Mouse (Mus musculus): ENCODE data around the gene Pfdn4. TPM values are rescaled to one million over a fixed set of nuclear protein-coding genes. Genes with fewer than 3 reads are reported as not detected.
A peak's percentile ranks its signal among the peaks of the same experiment; 100 is the strongest.
"Not testable (repeated sequence)": the region's sequence is repeated elsewhere in the genome, so short reads cannot be mapped to it uniquely, and the experiment has no call there.

Gene Pfdn4
- total RNA-seq (2021): 10 to 100 TPM; 20.9 to 24.6 TPM
- long read RNA-seq, experiment 1, transcript Pfdn4-201 (4 exons, 935 nt): major isoform, 30 of 31 reads
- long read RNA-seq, experiment 1, partial matches to known transcripts: 1 of 31 reads
- long read RNA-seq, experiment 1, other reads (novel, unspliced or antisense): 0 of 31 reads
- long read RNA-seq, experiment 2, transcript Pfdn4-201 (4 exons, 935 nt): major isoform, 12 of 15 reads
- long read RNA-seq, experiment 2, partial matches to known transcripts: 1 of 15 reads
- long read RNA-seq, experiment 2, other reads (novel, unspliced or antisense): 2 of 15 reads

DNA sequence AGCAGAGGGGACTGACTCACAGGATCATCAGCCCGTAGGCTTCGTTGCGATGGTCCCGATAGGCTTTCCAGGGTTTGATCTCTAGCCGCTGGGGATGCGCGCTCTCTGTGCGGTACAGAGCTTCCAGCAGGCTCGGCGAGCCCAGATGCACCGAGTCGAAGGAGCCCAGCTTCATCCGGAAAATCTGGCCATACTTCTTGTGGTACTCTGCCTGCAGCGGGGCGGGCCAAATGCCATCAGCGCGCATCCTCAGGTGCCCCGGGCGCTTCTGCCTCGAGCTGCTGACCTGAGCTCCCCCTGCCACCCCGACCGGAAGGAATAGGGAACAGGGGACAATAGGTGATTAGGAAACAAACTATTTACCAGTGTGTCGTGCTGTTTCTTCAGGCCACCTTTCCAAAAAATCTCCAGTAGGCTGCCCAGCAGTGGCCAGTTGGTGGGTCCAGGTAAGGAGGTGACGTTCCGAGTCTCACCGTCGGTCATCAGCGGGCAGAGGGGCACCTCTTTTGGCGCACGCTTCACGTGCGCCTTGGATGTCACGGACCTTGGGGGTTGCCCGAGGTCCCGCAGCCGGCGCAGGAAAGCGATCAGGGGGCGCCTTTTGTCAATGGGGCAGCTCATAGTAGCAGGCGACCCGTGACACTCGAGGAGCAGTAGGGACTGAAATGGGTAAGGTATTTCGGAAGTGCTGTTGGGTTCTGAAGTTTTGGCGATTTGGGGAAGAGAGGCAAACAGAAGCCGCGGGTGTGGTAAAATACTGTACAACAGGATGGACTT lies at the start of gene Pfdn4:
Pfdn4 (plus strand) TSS at position 275 of the 777 bp plus-strand sequence.
- DNase-seq (ENCODE audit: low spot score in 2 of 2): no peak

DNA sequence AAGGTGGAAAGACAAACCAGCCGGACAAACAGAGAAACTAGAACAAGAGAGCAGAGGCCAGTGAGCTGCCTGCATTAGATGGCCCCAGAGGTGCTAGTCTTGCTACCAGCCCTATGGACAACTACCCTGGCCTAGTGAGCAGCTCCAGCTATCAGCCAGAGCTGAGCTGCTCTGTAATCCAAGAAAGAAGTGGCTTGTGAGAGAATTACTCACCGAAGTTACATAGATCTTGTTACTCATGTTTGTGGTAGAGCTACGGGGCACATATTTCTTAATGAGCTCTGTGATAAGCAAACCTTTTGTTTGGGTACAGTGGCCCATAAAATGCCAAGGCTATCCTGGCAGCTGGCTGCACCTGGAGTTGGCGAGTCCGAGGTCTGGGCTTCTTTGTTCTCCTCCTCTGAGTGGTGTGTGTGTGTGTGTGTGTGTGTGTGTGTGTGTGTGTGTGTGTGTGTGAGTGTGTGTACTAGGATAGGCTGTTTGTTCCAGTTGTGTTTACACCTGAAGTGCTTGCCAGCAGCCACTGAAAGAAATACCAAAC lies 49.3 kb upstream of the Pfdn4 start:
- DNase-seq (ENCODE audit: low spot score in 2 of 2): no peak

DNA sequence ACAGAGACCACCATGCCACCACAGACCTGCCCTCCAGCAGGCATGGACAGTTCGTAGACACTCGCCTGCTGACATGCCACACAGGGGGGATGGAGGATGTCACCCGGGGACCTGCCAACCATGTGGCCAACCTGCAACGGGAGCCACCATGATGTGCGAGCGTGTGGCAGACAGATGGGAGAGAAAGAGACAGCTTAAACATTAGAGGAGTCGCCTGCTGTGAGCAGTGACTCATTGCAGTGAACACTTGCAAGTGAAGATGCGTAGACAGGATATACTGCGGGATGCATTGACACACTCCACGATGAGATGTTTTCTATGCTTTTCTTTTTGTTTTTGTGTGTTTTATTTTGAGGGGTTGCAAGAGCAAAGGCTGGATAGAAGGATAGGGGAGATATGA lies 48.6 kb upstream of the Pfdn4 start:
- no peak for DNase-seq (ENCODE audit: low spot score in 2 of 2)

DNA sequence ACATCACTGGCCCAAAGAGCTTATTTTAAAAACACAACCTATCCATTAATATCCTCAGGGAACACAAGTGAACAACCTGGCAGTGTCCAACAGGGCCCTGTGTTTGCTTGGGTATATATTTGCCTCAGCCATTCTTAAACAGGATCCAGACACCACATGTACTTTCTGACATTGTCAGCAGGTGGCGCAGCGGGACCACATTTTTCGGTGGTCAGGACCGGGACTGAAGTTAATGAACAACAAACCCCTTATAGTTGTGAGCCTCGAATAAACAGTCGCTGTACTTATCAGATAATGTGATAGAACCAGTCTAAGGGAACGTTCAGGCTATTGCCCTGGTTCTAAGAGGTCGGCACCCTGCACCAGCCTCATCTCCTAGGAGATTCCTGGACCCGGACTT lies 45.3 kb upstream of the Pfdn4 start:
- peak; percentile 50 to 72 for DNase-seq (ENCODE audit: low spot score in 2 of 2)

DNA sequence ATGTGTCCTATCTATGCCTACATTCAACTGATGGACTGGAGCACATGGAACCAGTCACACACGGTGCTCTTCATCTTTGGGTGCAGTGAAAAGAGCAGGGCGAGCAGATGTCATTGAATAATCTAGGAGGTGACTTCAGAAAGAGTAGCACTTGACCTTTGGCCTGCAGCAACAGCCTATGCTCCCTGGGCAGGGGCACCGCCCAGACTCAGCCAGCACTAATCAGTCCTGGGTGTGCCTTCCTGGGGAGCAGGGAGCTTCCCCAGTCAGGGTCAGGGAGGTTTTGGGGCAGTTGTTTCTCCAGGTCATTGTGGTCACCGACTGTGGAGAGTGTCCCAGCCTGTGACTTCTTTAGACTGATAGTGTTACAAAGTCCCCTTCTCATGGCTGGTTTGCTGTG lies 42.4 kb upstream of the Pfdn4 start:
- DNase-seq (ENCODE audit: low spot score in 2 of 2): not testable (repeated sequence)

DNA sequence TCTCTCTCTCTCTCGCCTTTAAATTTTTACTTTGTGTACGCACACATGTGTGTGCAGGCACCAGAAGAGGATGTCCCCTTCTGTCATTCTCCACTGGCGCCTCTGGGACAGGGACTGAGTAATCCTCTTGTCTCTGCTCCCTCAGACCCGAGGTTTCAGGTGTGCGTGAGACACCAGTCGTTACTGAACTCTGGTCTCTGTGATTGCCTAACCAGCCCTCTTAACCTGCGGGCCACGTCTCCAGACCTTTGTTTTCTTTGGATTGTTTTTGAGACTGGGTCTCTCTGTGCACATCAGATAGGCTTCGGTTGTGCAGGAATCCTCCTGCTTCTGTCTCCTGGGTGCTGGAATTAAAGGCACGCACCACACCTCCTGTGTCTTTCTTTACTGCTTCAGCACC lies 37.0 kb upstream of the Pfdn4 start:
- no peak for DNase-seq (ENCODE audit: low spot score in 2 of 2)

DNA sequence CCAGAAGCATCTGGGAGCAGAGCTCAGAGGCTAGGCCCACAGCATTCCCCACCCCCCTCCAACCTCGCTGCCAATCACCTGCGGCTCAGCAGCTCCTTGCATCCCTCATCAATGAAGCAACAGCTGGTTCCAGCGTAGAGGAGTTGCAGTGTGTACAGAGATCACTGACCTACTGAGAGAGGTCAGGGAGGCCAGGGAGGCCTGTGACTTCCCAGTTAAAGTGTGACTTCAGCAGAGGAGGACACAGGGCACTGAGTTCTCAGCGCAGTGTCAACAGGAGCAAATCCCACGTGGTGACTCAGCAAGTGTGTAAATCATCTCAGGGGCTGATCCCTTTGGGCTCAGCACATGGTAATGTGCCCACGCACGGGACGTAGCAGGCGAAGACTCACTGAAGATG lies 36.4 kb upstream of the Pfdn4 start:
- DNase-seq (ENCODE audit: low spot score in 2 of 2): no peak

DNA sequence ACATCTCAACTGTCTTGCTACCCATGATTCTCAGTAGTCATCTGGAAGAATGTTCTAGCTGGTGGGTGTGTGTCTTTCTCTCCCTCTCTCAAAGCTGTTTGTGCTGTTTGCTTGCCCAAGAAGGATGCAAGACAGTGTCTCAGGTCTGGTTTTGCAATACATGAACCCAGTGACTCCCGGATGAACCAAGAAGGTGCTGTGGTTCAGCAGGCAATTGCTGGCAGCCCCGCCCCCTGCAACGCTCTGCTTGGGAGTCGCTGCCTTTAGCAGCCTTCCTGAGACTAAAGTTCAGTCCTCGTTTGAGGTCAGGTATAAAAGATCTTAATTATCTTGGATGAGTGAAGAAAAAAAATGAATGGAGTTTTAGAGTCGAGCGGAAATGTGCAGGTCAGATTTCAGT lies 34.6 kb upstream of the Pfdn4 start:
- no peak for DNase-seq (ENCODE audit: low spot score in 2 of 2)

DNA sequence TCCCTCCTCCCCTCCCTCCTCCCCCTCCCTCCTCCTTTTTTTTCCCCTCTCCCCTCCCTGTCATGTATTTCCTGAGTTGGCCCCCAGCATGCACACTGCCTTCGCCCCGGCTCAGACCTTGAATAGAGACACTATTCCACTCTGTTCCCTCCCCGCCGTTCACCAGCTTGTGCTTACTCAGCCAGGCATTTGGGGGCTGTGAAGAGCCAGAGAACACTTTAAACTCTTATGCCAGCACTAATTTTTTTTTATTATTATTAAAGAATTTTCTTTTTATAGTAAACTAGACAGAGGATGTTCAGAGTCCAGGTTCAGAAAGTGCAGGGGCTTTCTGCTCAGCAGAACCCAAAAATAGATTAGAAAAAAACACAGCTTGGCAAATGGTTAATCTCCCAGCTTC lies 31.4 kb upstream of the Pfdn4 start:
- DNase-seq (ENCODE audit: low spot score in 2 of 2): no peak

DNA sequence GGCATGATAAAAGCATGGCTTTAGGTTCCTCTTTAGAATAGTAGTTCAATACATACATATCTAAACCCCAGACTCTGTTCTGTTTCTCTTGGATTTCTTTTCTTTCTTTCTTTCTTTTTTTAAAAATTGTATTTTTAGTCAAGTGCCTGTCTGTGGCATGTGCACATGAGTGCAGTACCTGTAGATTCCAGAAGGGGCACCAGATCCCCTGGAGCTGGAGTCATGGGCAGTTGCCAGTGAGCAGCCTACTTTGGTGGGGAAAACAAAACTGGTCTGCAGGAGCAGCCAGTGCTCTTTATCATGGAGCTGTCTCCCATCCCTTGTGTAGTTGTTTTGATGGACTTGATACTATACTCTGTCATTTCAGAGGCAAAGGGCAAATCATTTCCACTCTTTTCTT lies 28.2 kb upstream of the Pfdn4 start:
- no peak for DNase-seq (ENCODE audit: low spot score in 2 of 2)

DNA sequence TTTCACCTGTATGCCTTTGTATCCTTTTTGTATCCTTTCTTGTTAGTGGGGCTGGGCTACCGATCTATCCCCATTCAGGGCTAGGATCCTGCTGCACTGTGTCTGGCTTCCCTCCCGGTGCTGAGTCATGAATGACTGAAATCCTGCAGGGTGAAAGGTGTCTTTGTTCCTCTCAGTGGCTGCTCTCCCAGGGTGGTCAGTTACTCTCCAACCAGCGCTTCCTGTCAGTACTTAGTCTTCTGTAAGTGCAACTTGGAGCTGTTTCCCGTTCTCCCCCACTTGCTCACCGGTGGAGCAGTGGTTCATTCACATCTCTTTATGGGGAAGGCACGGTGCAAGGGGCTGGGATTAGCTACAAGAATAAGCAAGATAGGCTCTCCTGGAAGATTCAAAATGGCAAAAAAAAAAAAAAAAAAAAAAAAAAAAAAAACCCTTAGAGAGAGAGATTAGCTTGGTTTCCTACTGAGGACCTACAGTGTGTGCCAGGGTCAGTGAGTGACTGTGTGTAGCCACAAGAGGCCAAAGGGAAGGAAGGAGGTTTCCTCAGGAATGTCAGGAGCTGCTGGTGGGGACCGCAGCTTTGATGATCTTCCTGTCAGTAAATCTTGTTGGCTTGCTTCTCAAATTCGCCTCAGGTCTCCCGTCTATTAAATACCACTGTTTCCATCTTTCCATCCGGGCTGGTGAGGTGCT lies 26.5 kb upstream of the Pfdn4 start:
- DNase-seq (ENCODE audit: low spot score in 2 of 2): no peak

DNA sequence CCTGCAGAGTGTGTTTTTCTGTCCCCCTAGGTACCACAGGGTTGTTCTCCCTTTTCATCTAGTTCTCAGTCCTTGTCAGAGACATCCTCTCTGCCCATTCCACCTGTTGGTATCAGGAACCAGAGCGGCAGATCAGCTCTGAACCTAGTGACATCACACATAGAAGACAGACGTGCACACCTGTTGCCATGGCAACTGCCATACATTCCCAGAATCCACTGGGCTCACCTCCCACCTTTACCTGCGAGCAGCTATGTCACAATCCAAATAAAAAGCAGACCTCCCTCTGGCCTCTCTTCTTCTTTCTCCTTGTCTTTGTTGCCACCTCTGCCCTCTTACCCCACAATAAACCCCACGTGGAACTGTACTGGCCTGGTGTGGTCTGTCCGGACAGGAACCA lies 25.6 kb upstream of the Pfdn4 start:
- no peak for DNase-seq (ENCODE audit: low spot score in 2 of 2)

DNA sequence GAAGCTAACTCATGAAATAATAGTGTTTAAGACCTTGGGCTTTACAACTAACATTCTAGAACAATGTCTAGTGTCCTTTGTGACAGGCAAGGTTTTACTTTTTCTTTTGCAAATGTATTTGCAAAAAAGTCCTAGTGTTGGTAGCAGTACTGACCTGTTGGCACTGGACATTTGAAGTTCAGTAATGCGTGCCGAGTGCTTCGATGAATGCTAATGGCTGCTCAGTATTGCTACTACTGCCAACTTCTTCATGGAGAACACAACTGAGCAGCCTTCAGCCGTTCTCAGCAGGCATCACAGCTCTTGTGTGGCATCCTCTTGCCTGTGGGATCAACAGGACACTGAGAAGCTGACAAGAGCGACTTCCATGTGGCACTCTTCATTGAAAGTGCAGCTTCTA lies 22.1 kb upstream of the Pfdn4 start:
- no peak for DNase-seq (ENCODE audit: low spot score in 2 of 2)

DNA sequence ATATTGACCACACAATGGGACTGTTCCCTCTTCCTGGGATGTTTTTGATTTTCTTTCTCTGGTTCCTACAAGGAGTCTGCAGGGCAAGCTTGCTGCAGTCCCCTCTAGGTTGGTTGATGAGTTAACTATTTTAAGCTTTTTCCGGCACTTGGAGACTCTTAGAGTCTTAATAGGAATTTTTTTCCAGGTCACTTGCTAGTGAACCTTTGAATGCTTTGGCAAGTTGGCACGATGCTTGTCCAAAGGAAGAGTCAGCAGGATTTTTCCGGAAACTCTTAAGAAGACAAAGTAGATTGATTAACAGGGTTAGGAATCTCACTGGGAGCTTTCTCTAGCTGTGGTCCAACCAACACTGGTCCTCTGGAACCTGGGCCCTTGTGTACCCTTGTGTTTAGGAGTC lies 21.1 kb upstream of the Pfdn4 start:
- DNase-seq (ENCODE audit: low spot score in 2 of 2): no peak

DNA sequence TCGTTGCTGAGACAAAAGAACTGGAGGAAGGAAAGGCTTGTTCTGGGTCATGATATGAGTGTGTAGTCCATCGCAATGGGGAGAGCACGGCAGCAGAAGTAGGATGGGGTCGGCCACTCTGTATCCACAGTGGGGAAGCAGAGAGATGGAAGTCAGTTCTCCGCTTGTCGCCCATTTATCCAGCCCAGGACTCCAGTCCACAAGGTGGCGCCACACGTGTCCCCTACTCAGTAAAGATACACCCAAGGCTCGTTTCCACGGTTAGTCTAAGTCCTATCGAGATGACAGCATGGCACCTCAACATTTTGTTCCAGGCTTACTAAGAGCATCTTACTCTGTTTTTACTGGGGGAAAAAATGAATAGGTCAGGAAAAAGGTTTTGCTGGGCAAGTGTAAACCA lies 20.0 kb upstream of the Pfdn4 start:
- DNase-seq (ENCODE audit: low spot score in 2 of 2): no peak

DNA sequence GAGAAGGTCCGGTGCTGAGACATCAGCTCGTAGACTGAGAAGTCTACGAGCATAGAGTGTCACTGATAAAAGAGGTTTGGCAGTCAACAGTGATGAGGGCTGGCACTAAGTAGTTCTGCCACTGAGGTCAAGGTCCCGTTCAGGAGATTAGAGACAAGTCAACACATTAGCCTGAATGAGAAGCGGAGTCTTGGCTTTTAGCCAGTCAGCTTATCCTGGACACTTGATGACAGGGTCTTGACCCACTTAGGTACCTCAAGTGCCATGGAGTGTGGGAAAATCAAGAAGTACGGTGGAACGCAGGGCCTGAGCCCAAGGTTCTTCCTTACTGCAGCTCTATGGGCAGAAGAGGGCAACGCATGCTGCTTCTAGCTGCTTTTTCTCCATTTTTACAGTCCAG lies 19.6 kb upstream of the Pfdn4 start:
- DNase-seq (ENCODE audit: low spot score in 2 of 2): no peak

DNA sequence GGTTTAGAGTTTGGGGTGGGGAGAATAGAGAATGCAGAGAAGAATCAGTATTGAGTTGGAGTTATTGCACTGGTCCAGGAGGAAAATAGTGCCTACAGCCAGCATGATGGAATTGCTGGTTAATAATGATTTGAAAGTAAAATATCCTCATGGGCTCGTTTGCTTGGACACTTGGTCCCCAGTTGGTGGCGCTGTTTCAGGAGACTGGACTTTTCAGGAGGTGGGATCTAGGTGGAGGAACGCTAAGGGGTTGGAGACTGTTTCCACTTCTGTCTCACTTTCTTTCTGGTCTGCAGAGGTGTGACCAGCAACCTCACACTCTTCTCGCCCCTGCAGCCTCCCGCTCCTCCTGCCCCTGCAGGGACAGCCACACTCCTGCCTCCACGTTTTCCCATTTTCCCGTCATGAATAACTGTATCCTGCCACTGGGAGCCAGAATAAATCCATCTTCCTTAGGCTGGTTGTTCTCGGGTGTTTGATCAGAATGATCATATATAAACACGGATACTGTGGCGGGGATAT lies 14.1 kb upstream of the Pfdn4 start:
- no peak for DNase-seq (ENCODE audit: low spot score in 2 of 2)

DNA sequence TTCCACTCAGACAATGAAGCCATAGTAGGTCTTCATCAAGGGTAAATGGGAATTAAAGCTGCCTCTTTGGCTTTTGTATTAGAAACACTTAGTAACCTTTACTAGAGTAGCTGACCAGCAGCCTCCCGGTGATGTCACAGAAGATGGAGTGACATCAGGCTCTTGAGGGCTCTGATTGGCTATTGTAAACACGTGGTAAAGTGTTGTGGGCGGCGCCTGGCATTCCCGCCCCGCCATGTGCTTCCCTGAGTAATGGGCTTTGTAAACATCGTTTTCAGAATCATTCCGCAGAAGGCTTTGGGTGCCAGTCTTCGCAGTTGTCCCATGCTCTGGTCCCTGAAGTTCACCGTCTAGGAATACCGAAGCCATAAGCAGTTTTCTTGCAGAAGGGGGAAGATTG lies 12.3 kb upstream of the Pfdn4 start:
- no peak for DNase-seq (ENCODE audit: low spot score in 2 of 2)

DNA sequence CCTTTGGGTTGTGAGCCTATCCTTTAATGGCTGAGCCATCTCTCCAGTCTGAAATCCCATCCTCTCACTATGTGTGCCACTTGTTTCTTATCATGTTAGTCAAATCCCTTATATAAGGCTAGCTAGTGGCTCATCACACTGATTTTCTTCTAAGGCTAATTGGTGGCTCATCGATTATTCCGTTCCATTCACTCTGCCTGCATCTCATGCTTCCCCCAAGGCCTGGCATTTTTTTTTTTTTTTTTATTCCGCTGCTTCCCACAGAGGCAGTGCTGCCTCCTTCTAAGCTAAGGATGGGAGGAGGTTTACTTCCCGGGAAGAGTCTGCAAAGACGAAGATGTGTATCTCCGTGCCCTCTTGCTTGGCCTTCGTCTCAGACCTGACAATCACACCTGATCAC lies 9.0 kb upstream of the Pfdn4 start:
- no peak for DNase-seq (ENCODE audit: low spot score in 2 of 2)

DNA sequence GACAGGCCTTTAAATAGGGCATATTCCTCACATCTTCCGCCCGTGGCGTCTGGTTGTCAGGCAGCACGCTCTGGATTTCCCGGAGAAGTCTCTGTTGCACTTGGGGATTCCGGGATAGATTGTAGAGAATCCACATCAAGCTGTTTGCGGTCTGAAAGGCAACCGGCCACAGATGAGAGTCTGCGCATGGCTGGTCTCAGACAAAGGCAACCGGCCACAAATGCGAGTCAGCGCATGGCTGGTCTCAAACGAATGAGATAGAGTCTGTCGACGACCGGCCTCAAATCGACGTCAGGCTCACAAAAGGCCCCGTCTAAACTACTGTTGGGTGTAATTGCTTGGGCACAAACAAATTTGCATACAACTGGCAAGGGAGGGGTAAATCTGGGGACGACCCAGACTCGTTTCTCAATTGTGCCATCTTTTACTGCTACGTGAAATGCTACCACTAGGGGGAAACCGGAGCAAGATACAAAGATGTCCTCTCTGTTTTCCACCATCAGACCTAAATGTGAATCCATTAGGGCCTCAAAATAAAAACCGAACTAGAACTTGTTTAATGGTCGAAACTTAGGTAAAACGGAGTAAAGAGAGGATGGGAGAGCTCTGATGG lies 8.2 kb upstream of the Pfdn4 start:
- no peak for DNase-seq (ENCODE audit: low spot score in 2 of 2)

Measured in adrenal gland, postnatal 4 days (tissue).